Mouse (Mus musculus) left cerebral cortex, adult 18-20 months (tissue): ENCODE measurements at regions not wholly inside any gene's neighbourhood (a gene's known extent, or its start where the extent isn't known, plus 50 kb on each side); places are given as distances from the start of the nearest gene placed in this dataset.
"Not testable (repeated sequence)": the region's sequence is repeated elsewhere in the genome, so short reads cannot be mapped to it uniquely, and the experiment has no call there.

Source experiments
- DNase-seq, 2 experiments: peaks; one replicate each; pipeline ENCODE4 v3.0.0; 2021 to 2022; ENCODE audit warnings: low spot score in 2 of 2, mixed read lengths in 1 of 2

- no peak for DNase-seq
Measured at GRCm38 (mm10) chr11:52460190-52460780, 64.1 kb downstream of the 9530068E07Rik start.

- DNase-seq: not testable (repeated sequence)
Measured at GRCm38 (mm10) chr11:52471128-52471527, 74.9 kb downstream of the 9530068E07Rik start.

- DNase-seq: not testable (repeated sequence)
Measured at GRCm38 (mm10) chr11:52480111-52480510, 83.9 kb downstream of the 9530068E07Rik start.

GRCm38 (mm10) chr11:52480694-52481093, 84.5 kb downstream of the 9530068E07Rik start:
- not testable (repeated sequence) for DNase-seq

GRCm38 (mm10) chr11:52483534-52483933, 87.3 kb downstream of the 9530068E07Rik start:
- not testable (repeated sequence) for DNase-seq

GRCm38 (mm10) chr11:52488538-52488937, 92.3 kb downstream of the 9530068E07Rik start:
- peak; percentile 7 to 17 for DNase-seq

GRCm38 (mm10) chr11:52493336-52493735, 97.1 kb downstream of the 9530068E07Rik start:
- DNase-seq: no peak

- DNase-seq: no peak
Measured at GRCm38 (mm10) chr11:52496908-52497307, 100.7 kb downstream of the 9530068E07Rik start.

- no peak for DNase-seq
Measured at GRCm38 (mm10) chr11:52502759-52503365, 106.6 kb downstream of the 9530068E07Rik start.

- DNase-seq: no peak
Measured at GRCm38 (mm10) chr11:52511831-52512297, 115.6 kb downstream of the 9530068E07Rik start.

GRCm38 (mm10) chr11:52517330-52517729, 121.1 kb downstream of the 9530068E07Rik start:
- no peak for DNase-seq

GRCm38 (mm10) chr11:52519877-52520276, 123.6 kb downstream of the 9530068E07Rik start:
- no peak for DNase-seq

GRCm38 (mm10) chr11:52521879-52522278, 125.7 kb downstream of the 9530068E07Rik start:
- peak; percentile 69 to 84 for DNase-seq

GRCm38 (mm10) chr11:52522384-52522783, 126.2 kb downstream of the 9530068E07Rik start:
- DNase-seq: no peak

- DNase-seq: no peak
Measured at GRCm38 (mm10) chr11:52523191-52523590, 127.0 kb downstream of the 9530068E07Rik start.

GRCm38 (mm10) chr11:52523671-52524070, 127.4 kb downstream of the 9530068E07Rik start:
- no peak for DNase-seq

GRCm38 (mm10) chr11:52525446-52525845, 129.2 kb downstream of the 9530068E07Rik start:
- DNase-seq: peak in 1 of 2 experiments; percentile 33

- no peak for DNase-seq
Measured at GRCm38 (mm10) chr11:52526306-52526705, 130.1 kb downstream of the 9530068E07Rik start.

GRCm38 (mm10) chr11:52533379-52533778, 137.2 kb downstream of the 9530068E07Rik start:
- DNase-seq: no peak

- DNase-seq: peak; percentile 28 to 55
Measured at GRCm38 (mm10) chr11:52534586-52534985, 138.4 kb downstream of the 9530068E07Rik start.

- DNase-seq: peak in 1 of 2 experiments; percentile 25
Measured at GRCm38 (mm10) chr11:52536211-52536610, 140.0 kb downstream of the 9530068E07Rik start.

GRCm38 (mm10) chr11:52536841-52537240, 140.6 kb downstream of the 9530068E07Rik start:
- DNase-seq: peak; percentile 83 to 86
